Mouse (Mus musculus): ENCODE measurements around the gene Nup107. TPM values are rescaled to one million over a fixed set of nuclear protein-coding genes. Genes with fewer than 3 reads are reported as not detected.
A peak's percentile ranks its signal among the peaks of the same experiment; 100 is the strongest.

Nup107 gene
- total and polyA plus RNA-seq, 3 experiments = 80.2 to 91.6 TPM; not detected in 1

- TF ChIP-seq E2F4 (IDR thresholded peaks at IDR 0.05; ENCODE audit: borderline replicate concordance, low read depth, low read length) (no peak), ETS1 (IDR thresholded peaks at IDR 0.05; ENCODE audit: low read depth, low read length) (no peak), UBTF (IDR thresholded peaks at IDR 0.05; ENCODE audit: borderline replicate concordance, insufficient read depth, low read depth, low read length) (no peak), USF1 (IDR thresholded peaks at IDR 0.05; ENCODE audit: low read depth, low read length) (no peak), ZC3H11A (IDR thresholded peaks at IDR 0.05; ENCODE audit: low read depth, low read length) (no peak), KAT2A (conservative IDR thresholded peaks at IDR 0.05; ENCODE audit: low read depth, low read length) (no peak), ZMIZ1 (IDR thresholded peaks at IDR 0.05; ENCODE audit: low read depth, low read length) (no peak)
- Histone ChIP-seq H3K4me1 (ENCODE audit: control insufficient read depth in 1 of 2, insufficient read depth in 2 of 2, low read length in 2 of 2) (no peaks in the 10 kb centered on the region; a peak in 1 of 4 replicates), H3K27me3 (ENCODE audit: control insufficient read depth in 1 of 2, insufficient read depth in 2 of 2, low read length in 2 of 2) (no peaks in the 10 kb centered on the region), H3K36me3 (ENCODE audit: control insufficient read depth in 1 of 2, insufficient read depth in 2 of 2, low read length in 2 of 2) (peaks cover 0 to 38% of the 10 kb centered on the region in 2 experiments; a peak in 2 of 4 replicates), H3K27ac (ENCODE audit: control insufficient read depth, low read depth, low read length) (no peak overlapping the region), H3K9ac (ENCODE audit: control insufficient read depth, low read depth, low read length, poor library complexity, severe bottlenecking) (no peak overlapping the region), H3K4me3 (ENCODE audit: control insufficient read depth in 1 of 2, insufficient read depth in 1 of 2, low read depth in 2 of 2, low read length in 2 of 2) (no peak overlapping the region), H3K79me2 (ENCODE audit: control insufficient read depth, insufficient read depth, low read length, poor library complexity) (no peaks in the 10 kb centered on the region), H3K9me3 (replicated peaks; ENCODE audit: insufficient read depth, low read length) (no peaks in the 10 kb centered on the region)
- DNase-seq (ENCODE audit: low read depth, low spot score) = peak; percentile 44
Observed at GRCm38 (mm10) chr10:117775401-117776144, 16.9 kb downstream of the Nup107 start.

- no peak for DNase-seq (ENCODE audit: low read depth, low spot score)
- TF ChIP-seq E2F4 (IDR thresholded peaks at IDR 0.05; ENCODE audit: borderline replicate concordance, low read depth, low read length) (no peak), POLR2AphosphoS2 (IDR thresholded peaks at IDR 0.05; ENCODE audit: low read length) (no peak), POLR2AphosphoS5 (IDR thresholded peaks at IDR 0.05; ENCODE audit: borderline replicate concordance, low read depth, low read length) (no peak), NRF1 (IDR thresholded peaks at IDR 0.05; ENCODE audit: insufficient read depth, low read depth, low read length, poor library complexity, severe bottlenecking) (no peak), MYC (IDR thresholded peaks at IDR 0.05; ENCODE audit: low read depth, low read length) (no peak), EP300 (IDR thresholded peaks at IDR 0.05; ENCODE audit: low read depth in 1 of 2, low read length in 2 of 2) (no peak), GABPA (IDR thresholded peaks at IDR 0.05; ENCODE audit: low read depth, low read length) (no peak), MAX (IDR thresholded peaks at IDR 0.05; ENCODE audit: low read length) (no peak)
- H3K36me3 ChIP-seq (ENCODE audit: control insufficient read depth in 1 of 2, insufficient read depth in 2 of 2, low read length in 2 of 2) = peaks cover 0 to 31% of the 10 kb centered on the region in 2 experiments; a peak in 2 of 4 replicates
Observed at GRCm38 (mm10) chr10:117774817-117775120, 17.7 kb downstream of the Nup107 start.

More at GRCm38 (mm10) chr10:117774817-117775120, 17.7 kb downstream of the Nup107 start:
- no peak overlapping the region for H3K27ac ChIP-seq (ENCODE audit: control insufficient read depth, low read depth, low read length)
- H3K27me3 ChIP-seq (ENCODE audit: control insufficient read depth in 1 of 2, insufficient read depth in 2 of 2, low read length in 2 of 2) = no peaks in the 10 kb centered on the region
- no peaks in the 10 kb centered on the region for H3K9me3 ChIP-seq (replicated peaks; ENCODE audit: insufficient read depth, low read length)
- no peaks in the 10 kb centered on the region for H3K4me1 ChIP-seq (ENCODE audit: control insufficient read depth in 1 of 2, insufficient read depth in 2 of 2, low read length in 2 of 2)
- no peak overlapping the region for H3K4me3 ChIP-seq (ENCODE audit: control insufficient read depth in 1 of 2, insufficient read depth in 1 of 2, low read depth in 2 of 2, low read length in 2 of 2)
- no peaks in the 10 kb centered on the region for H3K79me2 ChIP-seq (ENCODE audit: control insufficient read depth, insufficient read depth, low read length, poor library complexity)
- no peak overlapping the region for H3K9ac ChIP-seq (ENCODE audit: control insufficient read depth, low read depth, low read length, poor library complexity, severe bottlenecking)
